In genomic region chr17:61837555-61837954, GRCm38 (mm10) we compare ENCODE assay signal across 34 mouse cellular contexts.
"Had no signal": no experiment of that assay in that cellular context is flagged by ENCODE, and none has a peak within 500 bp of the region (broad histone marks: within the 10 kb centered on the region; RNA-seq: fewer than 3 reads in every experiment).

No protein-coding gene starts in this region.

- H3K9me3 ChIP-seq: heart, embryonic 10.5 days; heart, embryonic 12.5 days; heart, embryonic 13.5 days; heart, embryonic 15.5 days; hindbrain, embryonic 10.5 days; hindbrain, embryonic 12.5 days; hindbrain, embryonic 13.5 days; hindbrain, embryonic 15.5 days; intestine, embryonic 15.5 days; kidney, embryonic 15.5 days had no signal

- ATAC-seq: hindbrain, embryonic 16.5 days; hindbrain, postnatal 0 days; inflammation-experienced regulatory T-cells, adult 6 months; intestine, embryonic 15.5 days; intestine, embryonic 16.5 days; intestine, postnatal 0 days had no signal

- DNase-seq: heart, adult 2 months; heart, postnatal 10 days; heart, postnatal 14 days; heart, postnatal 36 days; heart, postnatal 4 days; kidney, adult 11 months; kidney, adult 18-20 months; kidney, adult 2 months; kidney, adult 8-10 months; kidney, adult 9 months; kidney, postnatal 10 days; kidney, postnatal 25 days; kidney, postnatal 36 days; kidney, postnatal 4 days; layer of hippocampus, adult 9-11 months; layer of hippocampus, postnatal 36 days had no signal

- H3K36me3 ChIP-seq: heart, embryonic 10.5 days; heart, embryonic 12.5 days; heart, embryonic 13.5 days; heart, embryonic 15.5 days; hindbrain, embryonic 10.5 days; hindbrain, embryonic 12.5 days; hindbrain, embryonic 13.5 days; hindbrain, embryonic 15.5 days; intestine, embryonic 15.5 days; kidney, embryonic 15.5 days had no signal

- H3K4me1 ChIP-seq: heart, embryonic 10.5 days; heart, embryonic 12.5 days; heart, embryonic 15.5 days; hindbrain, embryonic 10.5 days; hindbrain, embryonic 12.5 days; hindbrain, embryonic 13.5 days; hindbrain, embryonic 15.5 days; intestine, embryonic 15.5 days; kidney, embryonic 15.5 days had no signal

- H3K9ac ChIP-seq: heart, embryonic 12.5 days; heart, embryonic 13.5 days; heart, embryonic 15.5 days; hindbrain, embryonic 12.5 days; hindbrain, embryonic 13.5 days; hindbrain, embryonic 14.5 days; hindbrain, embryonic 15.5 days; intestine, embryonic 15.5 days; kidney, embryonic 15.5 days had no signal

- H3K27ac ChIP-seq: heart, adult 2 months; heart, embryonic 10.5 days; heart, embryonic 13.5 days; heart, embryonic 15.5 days; hindbrain, embryonic 10.5 days; hindbrain, embryonic 12.5 days; hindbrain, embryonic 13.5 days; hindbrain, embryonic 14.5 days; hindbrain, embryonic 15.5 days; hindbrain, postnatal 0 days; intestine, embryonic 15.5 days; kidney, embryonic 15.5 days; layer of hippocampus, adult 2 months had no signal

- H3K27me3 ChIP-seq: heart, embryonic 12.5 days; heart, embryonic 13.5 days; heart, embryonic 15.5 days; hindbrain, embryonic 12.5 days; hindbrain, embryonic 13.5 days; hindbrain, embryonic 15.5 days; intestine, embryonic 15.5 days; kidney, embryonic 15.5 days had no signal

- H3K4me3 ChIP-seq: heart, adult 2 months; heart, embryonic 10.5 days; heart, embryonic 12.5 days; heart, embryonic 13.5 days; heart, embryonic 15.5 days; hindbrain, embryonic 10.5 days; hindbrain, embryonic 12.5 days; hindbrain, embryonic 13.5 days; hindbrain, embryonic 15.5 days; intestine, embryonic 15.5 days; kidney, embryonic 15.5 days; layer of hippocampus, adult 2 months had no signal

- H3K4me2 ChIP-seq: heart, embryonic 11.5 days; heart, embryonic 12.5 days; heart, embryonic 13.5 days; heart, embryonic 15.5 days; hindbrain, embryonic 12.5 days; hindbrain, embryonic 13.5 days; hindbrain, embryonic 14.5 days; hindbrain, embryonic 15.5 days; intestine, embryonic 15.5 days; kidney, embryonic 15.5 days had no signal
